13 mouse cellular contexts compared by ENCODE assay signal in the genomic region with DNA sequence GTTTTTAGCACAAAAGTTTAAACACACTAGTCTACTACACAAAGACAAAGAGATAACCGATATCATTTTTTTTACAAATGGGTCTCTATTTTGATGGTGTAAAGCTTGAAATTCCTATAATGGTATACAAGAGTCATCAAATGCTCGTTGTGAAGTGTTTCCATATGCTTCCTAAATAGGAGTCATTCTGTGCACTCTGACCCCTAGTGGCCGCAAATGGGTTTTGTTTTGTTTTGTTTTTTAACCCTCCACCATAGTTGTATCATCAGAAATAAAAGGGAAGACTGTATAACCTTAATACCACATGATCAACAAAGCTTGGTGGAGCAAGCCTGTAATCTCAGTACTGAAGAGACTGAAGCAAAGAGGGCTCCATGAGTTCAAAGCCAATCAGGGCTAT. TPM values are rescaled to one million over a fixed set of nuclear protein-coding genes. Genes with fewer than 3 reads are reported as not detected.
A peak's percentile ranks its signal among the peaks of the same experiment; 100 is the strongest.
DNase-seq lines count a peak whose midpoint lies in the region; TF ChIP-seq lines count a peak whose summit lies in the region.
"Had no signal": no experiment of that assay in that cellular context is flagged by ENCODE, and none has a peak within 500 bp of the region (broad histone marks: within the 10 kb centered on the region; RNA-seq: fewer than 3 reads in every experiment).

No protein-coding gene starts in this region.

- peak; percentile 66 for TF ChIP-seq CTCF in layer of hippocampus, adult 2 months (conservative IDR thresholded peaks at IDR 0.05)

- WGBS in forebrain, embryonic 10.5 days, result 43% methylated on average over 3 of the region's 3 CpGs

- no peaks in the 10 kb centered on the region for H3K36me3 ChIP-seq in forebrain, embryonic 10.5 days (replicated peaks)

- no peaks in the 10 kb centered on the region for H3K9me3 ChIP-seq in forebrain, embryonic 10.5 days

- H3K27me3 ChIP-seq in forebrain, embryonic 10.5 days (ENCODE audit: poor library complexity, severe bottlenecking), result no peaks in the 10 kb centered on the region

- H3K27ac ChIP-seq in layer of hippocampus, adult 2 months, result no peak overlapping the region
- no peak overlapping the region for H3K27ac ChIP-seq in forebrain, embryonic 10.5 days
- H3K27ac ChIP-seq: macrophage had no signal

- H3K4me3 ChIP-seq in layer of hippocampus, adult 2 months, result no peak overlapping the region
- no peak overlapping the region for H3K4me3 ChIP-seq in forebrain, embryonic 10.5 days

- DNase-seq in adrenal gland, postnatal 25 days, result peak; percentile 4
- no peak for DNase-seq in adrenal gland, postnatal 14 days
- no peak for DNase-seq in layer of hippocampus, adult 2 months (ENCODE audit: low spot score in 2 of 2)
- no peak for DNase-seq in layer of hippocampus, postnatal 14 days (ENCODE audit: low spot score in 2 of 2)
- DNase-seq in 3T3-L1 (ENCODE audit: low read depth, low spot score), result peak; percentile 42
- peak; percentile 12 for DNase-seq in brain, adult 2 months (ENCODE audit: low read depth, low spot score)
- no peak for DNase-seq in natural killer cell, adult 2 months (ENCODE audit: low spot score in 2 of 2)
- no peak for DNase-seq in forebrain, embryonic 10.5 days (ENCODE audit: extremely low spot score, low spot score)
- DNase-seq: B cell, adult 2 months; cerebellum, adult 9-11 months; heart, adult 18-20 months; right cerebral cortex, postnatal 25 days had no signal

- no peaks in the 10 kb centered on the region for H3K4me1 ChIP-seq in forebrain, embryonic 10.5 days

RNA-seq across cellular contexts. Expression of a gene that starts 9.9 kb away (rescaled TPM):
- total RNA-seq in adrenal gland, postnatal 25 days (2021), result 3.7 and 6.4 TPM in 2 replicates
- 2.0 and 18.8 TPM in 2 replicates for total RNA-seq in adrenal gland, postnatal 14 days (2021)
- 1 to 10 TPM; 3.7 to 5.2 TPM for total RNA-seq in layer of hippocampus, adult 2 months (2021)
- 1 to 10 TPM; 3.0 to 3.3 TPM for total RNA-seq in layer of hippocampus, postnatal 14 days (2021)
- 2.9 and 3.4 TPM in 2 replicates for polyA plus RNA-seq in forebrain, embryonic 10.5 days (2016; fragmentation: Nextera tagmentation; extraction: Ambion mirVana)
- polyA plus RNA-seq: macrophage had no signal

Comparison
In these comparisons a context has a peak if more than half of its experiments do, and no peak if none do; other contexts are left out.
1. DNase-seq: peak in adrenal gland, postnatal 25 days (single experiment), 3T3-L1 (single experiment) and brain, adult 2 months (single experiment); none in adrenal gland, postnatal 14 days (single experiment), layer of hippocampus, adult 2 months (0 of 2), layer of hippocampus, postnatal 14 days (0 of 2), natural killer cell, adult 2 months (0 of 2) and forebrain, embryonic 10.5 days (single experiment).